Mouse (Mus musculus): Measurements from ENCODE around the gene Fgd3. TPM values are rescaled to one million over a fixed set of nuclear protein-coding genes. Genes with fewer than 3 reads are reported as not detected.

Fgd3 gene
- polyA plus RNA-seq, 1 experiment = 0.56 TPM

DNA sequence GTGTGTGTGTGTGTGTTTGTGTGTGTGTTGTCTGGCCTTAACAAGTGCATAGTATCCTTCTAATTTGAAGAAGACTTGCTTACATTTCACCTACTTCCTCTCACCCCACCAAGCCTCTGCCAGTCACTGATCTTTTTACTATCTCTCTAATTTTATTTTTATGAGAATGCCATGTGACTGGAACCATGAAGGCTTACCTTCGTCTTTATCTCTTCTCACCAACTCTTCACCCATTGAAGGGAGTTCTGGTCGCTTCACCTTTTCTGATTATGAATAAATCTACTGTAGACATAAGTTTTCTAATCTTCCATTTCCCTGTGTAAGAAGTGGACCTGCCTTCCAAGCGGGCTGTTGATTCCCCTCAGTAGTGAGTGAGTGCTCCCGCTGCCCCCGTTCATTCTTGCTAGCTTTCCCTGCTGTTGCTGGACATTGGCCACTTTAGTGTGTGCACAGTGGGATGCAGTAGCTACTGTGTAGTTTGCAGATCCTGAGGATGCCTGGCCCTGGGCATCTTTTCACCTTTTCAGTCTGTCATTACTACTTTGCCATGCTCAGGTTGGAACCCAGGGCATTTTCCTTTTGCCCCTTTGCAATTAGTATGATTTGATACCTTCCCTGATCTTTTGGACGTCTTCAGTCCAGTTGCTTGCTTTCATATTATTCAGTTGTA is 29.9 kb upstream of the Fgd3 start:
- Histone ChIP-seq H3K27ac (ENCODE audit: control insufficient read depth, insufficient read depth, low read depth, low read length) (no peak overlapping the region), H3K27me3 (ENCODE audit: control insufficient read depth, insufficient read depth, low read length) (no peaks in the 10 kb centered on the region), H3K36me3 (ENCODE audit: control insufficient read depth, insufficient read depth, low read length) (no peaks in the 10 kb centered on the region), H3K4me3 (ENCODE audit: control insufficient read depth, low read depth, low read length) (no peak overlapping the region), H3K4me1 (ENCODE audit: control insufficient read depth, insufficient read depth, low read length) (no peaks in the 10 kb centered on the region)
- TF ChIP-seq POLR2A (IDR thresholded peaks at IDR 0.05; ENCODE audit: control insufficient read depth, low read depth, low read length) = no peak
- TF ChIP-seq CTCF (IDR thresholded peaks at IDR 0.05; ENCODE audit: control insufficient read depth, insufficient read depth, insufficient replicate concordance, low read depth, low read length) = no peak

DNA sequence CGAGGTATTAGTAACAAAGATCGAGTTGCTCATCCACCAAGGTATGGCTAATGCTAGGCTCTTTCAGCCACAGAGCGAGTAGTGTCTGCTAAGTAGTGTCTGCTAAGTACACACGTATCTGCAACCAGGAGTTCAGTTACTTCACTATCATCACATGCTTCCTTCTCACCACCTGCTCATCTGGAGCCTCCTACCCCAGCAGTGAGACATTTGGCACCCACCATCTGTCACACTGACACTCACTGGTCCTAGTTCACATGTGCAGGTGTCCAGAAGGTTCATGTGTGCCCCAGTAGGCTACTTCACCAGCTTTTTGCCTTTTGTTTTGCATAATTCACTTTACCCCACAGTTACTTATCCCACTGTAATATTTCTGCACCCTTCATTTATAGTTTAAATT is 29.2 kb upstream of the Fgd3 start:
- Histone ChIP-seq H3K36me3 (ENCODE audit: control insufficient read depth, insufficient read depth, low read length) (no peaks in the 10 kb centered on the region), H3K27ac (ENCODE audit: control insufficient read depth, insufficient read depth, low read depth, low read length) (no peak overlapping the region), H3K27me3 (ENCODE audit: control insufficient read depth, insufficient read depth, low read length) (no peaks in the 10 kb centered on the region), H3K4me3 (ENCODE audit: control insufficient read depth, low read depth, low read length) (no peak overlapping the region), H3K4me1 (ENCODE audit: control insufficient read depth, insufficient read depth, low read length) (peaks cover 3% of the 10 kb centered on the region; the same call in 1 of the 2 replicates)
- TF ChIP-seq POLR2A (IDR thresholded peaks at IDR 0.05; ENCODE audit: control insufficient read depth, low read depth, low read length) (no peak), CTCF (IDR thresholded peaks at IDR 0.05; ENCODE audit: control insufficient read depth, insufficient read depth, insufficient replicate concordance, low read depth, low read length) (no peak)

DNA sequence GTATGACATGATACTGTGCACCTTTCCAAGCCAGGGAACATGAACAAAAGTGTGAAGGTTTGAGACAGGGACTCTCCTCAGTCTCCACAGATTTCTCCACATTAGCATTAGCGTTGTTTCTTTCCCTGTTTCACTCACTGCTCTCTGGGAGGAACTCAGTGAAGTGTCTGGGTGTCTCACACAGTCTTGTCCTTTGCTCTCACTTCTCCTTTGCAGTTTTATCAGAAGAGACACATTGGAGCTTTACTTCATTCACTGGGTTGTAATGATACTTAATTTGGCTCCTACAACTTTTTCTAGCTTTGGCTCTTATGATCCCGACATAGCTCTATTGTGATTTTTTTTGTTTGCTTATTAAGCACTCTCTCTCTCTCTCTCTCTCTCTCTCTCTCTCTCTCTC is 28.4 kb upstream of the Fgd3 start:
- no peak overlapping the region for H3K4me3 ChIP-seq (ENCODE audit: control insufficient read depth, low read depth, low read length)
- no peak for TF ChIP-seq POLR2A (IDR thresholded peaks at IDR 0.05; ENCODE audit: control insufficient read depth, low read depth, low read length)
- no peak for TF ChIP-seq CTCF (IDR thresholded peaks at IDR 0.05; ENCODE audit: control insufficient read depth, insufficient read depth, insufficient replicate concordance, low read depth, low read length)
- H3K4me1 ChIP-seq (ENCODE audit: control insufficient read depth, insufficient read depth, low read length) = peaks cover 3% of the 10 kb centered on the region; the same call in 1 of the 2 replicates
- no peaks in the 10 kb centered on the region for H3K27me3 ChIP-seq (ENCODE audit: control insufficient read depth, insufficient read depth, low read length)
- H3K36me3 ChIP-seq (ENCODE audit: control insufficient read depth, insufficient read depth, low read length) = no peaks in the 10 kb centered on the region
- no peak overlapping the region for H3K27ac ChIP-seq (ENCODE audit: control insufficient read depth, insufficient read depth, low read depth, low read length)

DNA sequence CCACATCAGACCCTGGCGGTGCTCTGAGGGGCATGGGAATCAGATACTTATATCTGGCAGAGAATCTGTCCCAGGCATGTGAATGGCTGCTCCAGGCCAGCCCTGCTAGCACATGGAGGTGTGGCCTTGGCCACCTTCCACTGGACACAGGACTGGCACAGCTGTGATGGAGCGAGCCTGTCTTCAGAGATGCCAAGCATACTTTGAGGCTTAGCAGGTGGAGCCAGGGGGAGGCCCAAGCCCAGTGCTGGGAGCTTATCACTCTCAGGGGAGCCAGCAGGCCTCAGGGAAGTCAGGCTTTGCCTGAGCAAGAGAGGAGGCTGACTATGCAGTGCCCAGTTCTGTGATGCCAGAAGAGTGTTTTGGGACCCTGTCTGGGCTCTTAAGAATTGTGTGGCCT is 25.4 kb upstream of the Fgd3 start:
- no peak overlapping the region for H3K27ac ChIP-seq (ENCODE audit: control insufficient read depth, insufficient read depth, low read depth, low read length)
- no peak overlapping the region for H3K4me3 ChIP-seq (ENCODE audit: control insufficient read depth, low read depth, low read length)
- no peaks in the 10 kb centered on the region for H3K36me3 ChIP-seq (ENCODE audit: control insufficient read depth, insufficient read depth, low read length)
- H3K4me1 ChIP-seq (ENCODE audit: control insufficient read depth, insufficient read depth, low read length) = peaks cover 13% of the 10 kb centered on the region
- TF ChIP-seq POLR2A (IDR thresholded peaks at IDR 0.05; ENCODE audit: control insufficient read depth, low read depth, low read length) (no peak), CTCF (IDR thresholded peaks at IDR 0.05; ENCODE audit: control insufficient read depth, insufficient read depth, insufficient replicate concordance, low read depth, low read length) (no peak)
- no peaks in the 10 kb centered on the region for H3K27me3 ChIP-seq (ENCODE audit: control insufficient read depth, insufficient read depth, low read length)

DNA sequence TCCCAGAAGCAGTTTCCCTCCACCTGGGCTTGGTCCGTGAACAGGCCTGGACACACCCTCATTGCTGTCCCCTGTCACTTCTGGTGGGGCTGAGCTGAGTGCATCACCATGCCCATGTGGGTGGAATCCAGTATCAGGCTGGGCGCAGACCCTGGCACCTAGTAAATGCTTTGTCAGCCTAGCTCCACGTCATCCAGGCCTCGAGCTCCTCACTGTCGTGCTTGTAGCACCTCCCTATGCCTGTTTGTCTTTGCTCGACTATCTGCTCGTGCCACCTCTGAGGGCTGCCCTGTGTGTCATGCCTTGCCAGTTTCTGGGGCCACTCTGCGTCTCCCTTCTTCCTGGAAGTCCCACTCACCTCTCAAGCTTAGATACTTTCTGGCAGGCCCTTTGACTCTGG is 24.5 kb upstream of the Fgd3 start:
- TF ChIP-seq CTCF (IDR thresholded peaks at IDR 0.05; ENCODE audit: control insufficient read depth, insufficient read depth, insufficient replicate concordance, low read depth, low read length) (no peak), POLR2A (IDR thresholded peaks at IDR 0.05; ENCODE audit: control insufficient read depth, low read depth, low read length) (no peak)
- Histone ChIP-seq H3K27me3 (ENCODE audit: control insufficient read depth, insufficient read depth, low read length) (no peaks in the 10 kb centered on the region), H3K27ac (ENCODE audit: control insufficient read depth, insufficient read depth, low read depth, low read length) (no peak overlapping the region), H3K36me3 (ENCODE audit: control insufficient read depth, insufficient read depth, low read length) (no peaks in the 10 kb centered on the region), H3K4me1 (ENCODE audit: control insufficient read depth, insufficient read depth, low read length) (peaks cover 14% of the 10 kb centered on the region), H3K4me3 (ENCODE audit: control insufficient read depth, low read depth, low read length) (peak overlapping the region; percentile 17; the same call in 1 of the 2 replicates)

DNA sequence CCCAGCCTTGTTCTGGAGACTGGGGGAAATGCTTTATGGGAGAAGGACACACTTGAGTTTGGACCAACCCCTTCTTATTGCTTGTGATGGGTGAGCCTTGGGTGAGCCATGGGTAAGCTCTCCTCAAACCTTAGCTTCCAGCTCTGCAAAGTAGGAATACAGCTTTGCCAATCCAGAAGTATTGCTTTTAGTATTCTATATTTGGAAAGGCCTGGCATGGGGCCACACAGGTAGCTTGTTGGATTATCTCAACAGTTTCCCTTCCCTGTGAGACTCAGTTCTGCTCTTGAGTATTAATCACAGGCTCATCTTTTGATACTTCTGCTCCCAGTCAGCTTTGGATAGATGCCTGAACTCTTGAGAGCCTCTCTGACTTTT is 22.6 kb upstream of the Fgd3 start:
- no peak overlapping the region for H3K27ac ChIP-seq (ENCODE audit: control insufficient read depth, insufficient read depth, low read depth, low read length)
- H3K4me1 ChIP-seq (ENCODE audit: control insufficient read depth, insufficient read depth, low read length) = peaks cover 14% of the 10 kb centered on the region
- no peaks in the 10 kb centered on the region for H3K27me3 ChIP-seq (ENCODE audit: control insufficient read depth, insufficient read depth, low read length)
- no peaks in the 10 kb centered on the region for H3K36me3 ChIP-seq (ENCODE audit: control insufficient read depth, insufficient read depth, low read length)
- H3K4me3 ChIP-seq (ENCODE audit: control insufficient read depth, low read depth, low read length) = peak overlapping the region; percentile 95
- TF ChIP-seq POLR2A (IDR thresholded peaks at IDR 0.05; ENCODE audit: control insufficient read depth, low read depth, low read length) (no peak), CTCF (IDR thresholded peaks at IDR 0.05; ENCODE audit: control insufficient read depth, insufficient read depth, insufficient replicate concordance, low read depth, low read length) (no peak)

DNA sequence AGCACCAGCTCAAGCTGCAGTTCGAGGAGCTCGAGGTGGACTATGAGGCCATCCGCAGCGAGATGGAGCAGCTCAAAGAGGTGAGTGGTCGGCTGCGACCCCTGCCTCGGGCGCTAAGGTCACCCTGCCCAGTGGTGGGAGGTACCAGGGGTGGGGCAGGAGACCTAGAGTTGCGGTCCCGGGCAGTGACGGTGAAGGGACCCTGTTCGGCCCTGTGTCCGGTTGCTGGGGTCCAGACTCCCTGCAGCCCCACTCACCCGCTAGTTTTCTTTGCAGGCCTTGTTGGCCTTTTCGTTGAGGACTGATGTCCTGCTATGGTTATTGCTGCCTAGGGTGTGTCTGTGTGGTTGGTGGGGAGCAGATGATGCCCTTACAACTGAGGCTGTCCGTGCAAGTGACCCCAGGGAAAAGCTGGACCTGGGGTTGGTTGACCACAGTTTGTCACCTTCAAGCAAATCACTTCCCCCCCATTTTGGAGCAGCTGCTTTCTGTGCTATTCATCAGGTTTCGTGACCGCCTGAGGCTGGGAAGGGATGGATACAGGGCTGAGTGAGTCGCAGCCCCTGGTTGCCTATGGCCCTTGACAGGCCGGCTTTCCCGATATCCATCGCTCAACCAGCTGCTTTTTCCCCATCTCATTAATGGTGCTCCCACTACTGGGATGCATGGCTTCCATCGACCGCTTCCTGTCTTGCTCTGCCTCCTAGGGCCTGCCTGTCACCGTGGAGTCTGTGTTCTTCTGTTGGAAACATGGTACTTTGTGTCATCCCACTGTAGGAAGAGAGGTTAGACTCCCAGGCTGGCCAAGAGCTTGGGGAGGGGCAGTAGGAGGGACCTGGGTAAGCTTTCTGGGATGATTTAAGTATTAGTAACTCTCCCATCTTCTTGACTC is 22.0 kb upstream of the Fgd3 start:
- peaks cover 14% of the 10 kb centered on the region for H3K4me1 ChIP-seq (ENCODE audit: control insufficient read depth, insufficient read depth, low read length)
- no peaks in the 10 kb centered on the region for H3K27me3 ChIP-seq (ENCODE audit: control insufficient read depth, insufficient read depth, low read length)
- H3K36me3 ChIP-seq (ENCODE audit: control insufficient read depth, insufficient read depth, low read length) = no peaks in the 10 kb centered on the region
- no peak; the same call in 1 of the 2 replicates for TF ChIP-seq POLR2A (IDR thresholded peaks at IDR 0.05; ENCODE audit: control insufficient read depth, low read depth, low read length)
- TF ChIP-seq CTCF (IDR thresholded peaks at IDR 0.05; ENCODE audit: control insufficient read depth, insufficient read depth, insufficient replicate concordance, low read depth, low read length) = no peak
- H3K27ac ChIP-seq (ENCODE audit: control insufficient read depth, insufficient read depth, low read depth, low read length) = peak overlapping the region; percentile 55
- peak overlapping the region; percentile 95 for H3K4me3 ChIP-seq (ENCODE audit: control insufficient read depth, low read depth, low read length)

All from testis, adult 2 months (tissue).